Mouse (Mus musculus) stomach, postnatal 0 days (tissue): ENCODE measurements around the gene Dis3l2.

ENCODE experiments used
- CTCF ChIP-seq: IDR thresholded peaks from 2 replicates; pipeline ENCODE4 v1.5.1; 2016; ENCODE audit warnings: antibody characterized with exemption, low read depth, mild to moderate bottlenecking, moderate library complexity
- EP300 ChIP-seq: optimal IDR thresholded peaks from 2 replicates; pipeline ENCODE3; 2016; ENCODE audit warnings: antibody characterized with exemption

DNA sequence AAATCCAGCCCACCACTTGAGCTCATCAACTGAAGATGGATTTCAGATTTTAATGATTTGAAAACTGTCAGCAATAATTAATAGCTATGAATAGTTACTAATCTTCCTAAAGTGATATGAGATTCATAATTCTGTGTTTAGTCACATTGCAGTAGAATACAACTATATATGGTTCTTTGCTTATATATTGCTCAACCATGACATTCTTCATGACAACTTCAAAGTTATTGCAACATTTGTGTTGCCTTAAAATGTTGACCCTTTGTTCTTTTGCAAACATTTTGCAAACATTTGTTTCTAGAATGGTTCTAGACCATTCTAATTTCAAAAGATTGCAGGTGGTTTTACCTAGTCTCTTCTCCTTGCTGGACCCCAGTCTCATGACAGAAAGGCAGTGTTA, 175.1 kb downstream of the Dis3l2 start:
- no peak for TF ChIP-seq CTCF
- no peak for TF ChIP-seq EP300
